Mouse (Mus musculus): ENCODE results near the gene Adra2c. TPM values are rescaled to one million over a fixed set of nuclear protein-coding genes. Genes with fewer than 3 reads are reported as not detected.

Adra2c gene
- polyA plus RNA-seq, 1 experiment from 2014 or later: 0.01 TPM

DNA sequence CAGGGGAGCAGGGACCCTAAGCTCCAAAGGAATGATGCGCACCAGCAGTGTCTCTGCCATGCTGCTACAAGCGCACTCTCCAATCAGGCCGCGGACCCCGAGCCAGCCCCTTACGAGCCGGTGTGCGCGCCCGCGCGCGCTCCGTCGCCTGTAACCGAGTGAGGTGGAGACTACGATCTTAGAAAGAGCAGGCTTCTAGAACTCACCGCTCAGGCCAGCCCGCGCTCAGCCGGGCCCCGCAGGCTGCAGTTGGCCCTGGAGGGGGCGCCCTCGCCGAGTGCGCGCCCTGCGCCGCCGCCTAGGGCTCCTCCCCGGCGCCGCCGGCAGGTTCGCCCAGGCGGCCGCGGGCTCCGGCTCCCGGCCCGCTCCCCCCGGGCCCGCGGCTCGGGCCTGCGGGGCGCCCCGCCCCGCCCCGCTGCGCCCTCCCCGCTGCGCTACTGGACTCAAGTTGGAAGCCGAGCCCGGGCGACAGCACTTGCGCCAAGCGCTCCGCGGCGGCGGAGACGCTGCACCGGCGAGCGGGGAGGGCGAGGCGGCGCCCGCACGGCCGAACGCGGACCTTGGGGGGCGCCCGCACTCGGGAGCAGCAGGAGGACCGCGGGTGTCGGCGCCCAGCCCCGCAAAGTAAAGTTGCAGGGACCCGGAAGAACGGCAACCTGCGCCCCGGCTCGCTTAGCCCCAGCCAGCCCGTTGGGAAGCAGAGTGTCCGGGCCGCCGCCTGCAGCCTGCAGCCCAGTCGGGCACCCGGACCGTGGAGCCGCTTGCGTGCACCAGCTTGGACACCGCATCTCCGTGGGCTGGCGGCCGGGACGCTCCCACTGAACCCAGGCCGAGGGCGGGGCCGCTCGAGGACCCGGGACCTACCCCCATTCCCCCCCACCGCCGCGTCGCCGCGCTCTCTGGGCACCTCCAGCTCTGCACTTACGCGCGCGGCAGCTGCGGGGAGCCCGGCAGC lies 899 bp downstream of the Adra2c start:
- DNase-seq (ENCODE audit: low read depth, low spot score) (no peak), ATAC-seq (no peak)
- peaks cover 49% of the 10 kb centered on the region for H3K27me3 ChIP-seq
- POLR2A ChIA-PET: no interaction called here
- CTCF ChIA-PET: no interaction called here
- no peak for TF ChIP-seq CTCF (IDR thresholded peaks at IDR 0.05)
- in situ Hi-C loops (cut with MboI; ENCODE audit: low pct_unique_long_range_greater_than_20kb): no loop called here

DNA sequence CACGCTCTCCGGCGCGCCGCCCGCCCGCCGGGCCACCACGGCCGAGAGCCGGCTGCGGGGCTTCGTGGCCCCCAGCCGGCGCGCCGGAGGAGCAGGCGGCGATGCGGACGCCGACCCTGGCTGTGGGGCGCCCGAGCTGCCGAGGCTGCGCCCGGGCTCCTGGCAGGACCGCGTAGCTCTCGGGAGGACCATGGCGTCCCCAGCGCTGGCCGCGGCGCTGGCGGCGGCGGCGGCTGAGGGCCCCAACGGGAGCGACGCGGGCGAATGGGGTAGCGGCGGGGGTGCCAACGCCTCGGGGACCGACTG lies 1.5 kb downstream of the Adra2c start:
- ChIA-PET CTCF (no interaction called here), POLR2A (no interaction called here)
- DNase-seq (ENCODE audit: low read depth, low spot score) (no peak), ATAC-seq (no peak)
- in situ Hi-C loops (cut with MboI; ENCODE audit: low pct_unique_long_range_greater_than_20kb): no loop called here
- H3K27me3 ChIP-seq: peaks cover 45% of the 10 kb centered on the region
- TF ChIP-seq CTCF (IDR thresholded peaks at IDR 0.05): no peak

DNA sequence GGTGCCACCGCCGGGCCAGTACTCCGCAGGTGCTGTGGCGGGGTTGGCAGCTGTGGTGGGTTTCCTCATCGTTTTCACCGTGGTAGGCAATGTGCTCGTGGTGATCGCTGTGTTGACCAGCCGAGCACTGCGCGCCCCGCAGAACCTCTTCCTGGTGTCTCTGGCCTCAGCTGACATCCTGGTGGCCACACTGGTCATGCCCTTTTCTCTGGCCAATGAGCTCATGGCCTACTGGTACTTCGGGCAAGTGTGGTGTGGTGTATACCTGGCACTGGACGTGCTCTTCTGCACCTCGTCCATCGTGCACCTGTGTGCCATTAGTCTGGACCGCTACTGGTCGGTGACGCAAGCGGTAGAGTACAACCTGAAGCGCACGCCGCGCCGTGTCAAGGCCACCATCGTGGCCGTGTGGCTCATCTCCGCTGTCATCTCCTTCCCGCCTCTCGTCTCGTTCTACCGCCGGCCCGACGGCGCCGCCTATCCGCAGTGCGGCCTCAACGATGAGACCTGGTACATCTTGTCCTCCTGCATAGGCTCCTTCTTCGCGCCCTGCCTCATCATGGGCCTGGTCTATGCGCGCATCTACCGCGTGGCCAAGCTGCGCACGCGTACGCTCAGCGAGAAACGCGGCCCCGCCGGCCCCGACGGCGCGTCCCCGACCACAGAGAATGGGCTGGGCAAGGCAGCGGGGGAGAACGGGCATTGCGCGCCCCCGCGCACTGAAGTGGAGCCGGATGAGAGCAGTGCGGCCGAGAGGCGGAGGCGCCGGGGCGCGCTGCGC lies 2.1 kb downstream of the Adra2c start:
- POLR2A ChIA-PET: no interaction called here
- CTCF ChIA-PET: no interaction called here
- in situ Hi-C loops (cut with MboI; ENCODE audit: low pct_unique_long_range_greater_than_20kb): no loop called here
- TF ChIP-seq CTCF (IDR thresholded peaks at IDR 0.05): no peak
- ATAC-seq (no peak), DNase-seq (ENCODE audit: low read depth, low spot score) (no peak)
- H3K27me3 ChIP-seq: peaks cover 40% of the 10 kb centered on the region

DNA sequence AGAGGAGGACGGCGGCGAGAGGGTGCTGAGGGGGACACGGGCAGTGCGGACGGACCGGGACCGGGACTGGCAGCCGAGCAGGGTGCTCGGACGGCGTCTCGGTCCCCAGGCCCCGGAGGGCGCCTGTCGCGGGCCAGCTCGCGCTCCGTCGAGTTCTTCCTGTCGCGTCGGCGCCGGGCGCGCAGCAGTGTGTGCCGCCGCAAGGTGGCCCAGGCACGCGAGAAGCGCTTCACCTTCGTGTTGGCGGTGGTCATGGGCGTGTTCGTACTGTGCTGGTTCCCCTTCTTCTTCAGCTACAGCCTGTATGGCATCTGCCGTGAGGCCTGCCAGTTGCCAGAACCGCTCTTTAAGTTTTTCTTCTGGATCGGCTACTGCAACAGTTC lies 2.7 kb downstream of the Adra2c start:
- DNase-seq (ENCODE audit: low read depth, low spot score) (no peak), ATAC-seq (no peak)
- TF ChIP-seq CTCF (IDR thresholded peaks at IDR 0.05): no peak
- H3K27me3 ChIP-seq: peaks cover 38% of the 10 kb centered on the region
- in situ Hi-C loops (cut with MboI; ENCODE audit: low pct_unique_long_range_greater_than_20kb): no loop called here
- CTCF ChIA-PET: no interaction called here
- POLR2A ChIA-PET: no interaction called here

DNA sequence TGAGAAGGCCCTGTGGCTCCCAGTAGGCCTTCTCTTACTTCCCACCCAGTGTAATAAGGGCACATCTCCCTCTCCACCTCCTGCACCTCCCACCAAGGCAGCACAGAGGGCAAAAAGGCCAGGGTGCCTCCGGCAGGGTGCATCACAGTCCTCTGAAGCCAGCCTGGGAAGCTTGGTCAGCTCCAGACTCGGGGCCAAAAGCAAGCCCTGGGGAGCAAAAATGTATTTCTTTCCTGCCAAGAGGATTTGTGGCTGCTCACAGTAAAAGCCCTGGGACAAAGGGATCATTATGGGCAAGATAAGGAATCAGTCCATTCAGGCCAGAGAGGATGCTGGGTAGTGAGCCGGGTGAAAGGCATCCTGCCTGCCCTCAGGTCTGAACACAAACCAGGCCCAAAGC lies 7.2 kb downstream of the Adra2c start:
- in situ Hi-C loops (cut with MboI; ENCODE audit: low pct_unique_long_range_greater_than_20kb): no loop called here
- peaks cover 17% of the 10 kb centered on the region for H3K27me3 ChIP-seq
- DNase-seq (ENCODE audit: low read depth, low spot score): no peak
- no peak for ATAC-seq
- CTCF ChIA-PET: no interaction called here
- POLR2A ChIA-PET: no interaction called here
- TF ChIP-seq CTCF (IDR thresholded peaks at IDR 0.05): no peak

DNA sequence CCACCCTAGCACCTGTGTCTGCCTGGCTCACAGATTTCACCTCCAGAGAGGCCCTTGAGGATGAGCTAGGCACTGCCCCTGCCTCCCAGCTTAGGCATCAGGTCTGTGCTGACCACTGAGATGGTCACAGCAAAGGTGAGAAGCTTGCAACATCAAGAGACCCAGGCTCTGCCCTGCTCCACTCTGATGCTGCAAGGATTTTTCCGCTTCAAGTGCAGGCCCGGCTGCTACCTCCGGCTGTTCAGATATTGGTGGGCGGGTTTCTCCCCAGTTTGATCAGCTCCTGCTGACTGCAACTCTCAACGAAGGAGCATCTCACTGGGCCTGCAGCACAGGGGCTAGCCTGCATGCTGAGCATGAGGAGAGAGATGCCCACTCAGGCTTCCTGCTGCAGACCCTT lies 8.1 kb downstream of the Adra2c start:
- no peak for ATAC-seq
- TF ChIP-seq CTCF (IDR thresholded peaks at IDR 0.05): no peak
- DNase-seq (ENCODE audit: low read depth, low spot score): no peak
- in situ Hi-C loops (cut with MboI; ENCODE audit: low pct_unique_long_range_greater_than_20kb): no loop called here
- POLR2A ChIA-PET: no interaction called here
- CTCF ChIA-PET: no interaction called here
- H3K27me3 ChIP-seq: peaks cover 10% of the 10 kb centered on the region

DNA sequence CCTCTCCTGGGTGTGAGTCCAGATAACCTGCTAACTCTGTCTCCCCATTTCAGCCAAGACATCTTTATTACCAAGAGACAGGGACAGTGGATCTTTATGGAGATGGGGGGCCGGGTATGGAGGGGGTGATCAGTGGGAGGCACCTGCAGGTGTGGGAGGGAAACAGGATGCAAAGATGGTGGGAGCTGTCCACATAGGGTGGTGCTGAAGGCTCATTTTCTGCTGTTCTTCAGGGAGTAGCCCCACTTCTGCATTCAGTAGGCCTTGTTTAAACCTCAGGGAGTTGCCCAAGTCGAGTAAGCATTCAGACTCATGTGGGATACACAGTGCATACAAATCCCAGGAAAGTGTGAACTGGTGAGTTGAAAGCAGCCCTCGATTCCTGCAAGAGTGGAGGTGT lies 21.5 kb downstream of the Adra2c start:
- no peak for TF ChIP-seq CTCF (IDR thresholded peaks at IDR 0.05)
- CTCF ChIA-PET: no interaction called here
- in situ Hi-C loops (cut with MboI; ENCODE audit: low pct_unique_long_range_greater_than_20kb): no loop called here
- DNase-seq (ENCODE audit: low read depth, low spot score) (no peak), ATAC-seq (no peak)
- POLR2A ChIA-PET: interaction anchor here (0.7 kb wide), 2 partner anchors 621 to 773 kb away, joined by 4 to 7 read pairs; no protein-coding TSS in a partner anchor
- peaks cover 35% of the 10 kb centered on the region for H3K27me3 ChIP-seq

DNA sequence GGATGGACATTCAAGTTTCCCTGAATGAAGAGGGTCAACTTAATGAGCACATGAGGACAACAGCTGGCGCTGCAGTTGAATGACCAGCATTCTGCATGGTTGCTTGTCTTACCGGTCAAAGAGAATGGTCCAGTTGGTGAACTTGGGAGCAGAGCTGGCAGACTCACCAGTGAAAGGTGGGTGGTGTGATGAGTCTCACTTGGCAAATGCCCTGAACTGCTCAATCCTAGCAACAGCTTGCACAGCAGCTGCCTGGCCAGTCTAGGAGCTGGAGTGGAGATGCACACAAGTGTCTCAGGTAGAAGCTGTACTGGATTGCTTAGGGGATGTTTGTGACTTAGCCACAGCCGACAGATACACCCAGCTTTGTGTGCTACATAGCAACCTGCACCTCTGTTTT lies 26.1 kb downstream of the Adra2c start:
- in situ Hi-C loops (cut with MboI; ENCODE audit: low pct_unique_long_range_greater_than_20kb): no loop called here
- POLR2A ChIA-PET: no interaction called here
- CTCF ChIA-PET: no interaction called here
- ATAC-seq (no peak), DNase-seq (ENCODE audit: low read depth, low spot score) (no peak)
- peaks cover 37% of the 10 kb centered on the region for H3K27me3 ChIP-seq
- no peak for TF ChIP-seq CTCF (IDR thresholded peaks at IDR 0.05)

DNA sequence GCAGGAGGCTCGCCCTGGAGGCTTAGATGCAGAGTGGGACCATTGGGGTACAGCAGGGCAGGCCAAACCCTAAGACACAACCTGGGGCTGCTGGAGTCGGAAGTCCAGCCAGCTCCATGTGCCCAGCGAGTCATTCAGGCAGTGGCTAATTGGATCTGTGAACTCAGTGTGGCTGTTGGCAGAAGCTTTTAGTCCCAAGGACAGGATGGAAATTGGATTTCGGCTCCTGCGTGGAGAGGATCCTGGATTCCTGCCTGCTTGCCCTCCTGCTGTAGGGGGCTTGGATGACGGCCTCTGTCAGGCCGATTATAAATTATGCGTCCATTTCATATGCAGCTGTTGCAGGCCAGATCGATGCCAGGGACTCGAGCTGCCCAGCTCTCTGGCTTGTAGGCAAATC lies 27.2 kb downstream of the Adra2c start:
- ChIA-PET CTCF (no interaction called here), POLR2A (no interaction called here)
- no peak for TF ChIP-seq CTCF (IDR thresholded peaks at IDR 0.05)
- in situ Hi-C loops (cut with MboI; ENCODE audit: low pct_unique_long_range_greater_than_20kb): no loop called here
- peaks cover 39% of the 10 kb centered on the region for H3K27me3 ChIP-seq
- DNase-seq (ENCODE audit: low read depth, low spot score) (no peak), ATAC-seq (no peak)

DNA sequence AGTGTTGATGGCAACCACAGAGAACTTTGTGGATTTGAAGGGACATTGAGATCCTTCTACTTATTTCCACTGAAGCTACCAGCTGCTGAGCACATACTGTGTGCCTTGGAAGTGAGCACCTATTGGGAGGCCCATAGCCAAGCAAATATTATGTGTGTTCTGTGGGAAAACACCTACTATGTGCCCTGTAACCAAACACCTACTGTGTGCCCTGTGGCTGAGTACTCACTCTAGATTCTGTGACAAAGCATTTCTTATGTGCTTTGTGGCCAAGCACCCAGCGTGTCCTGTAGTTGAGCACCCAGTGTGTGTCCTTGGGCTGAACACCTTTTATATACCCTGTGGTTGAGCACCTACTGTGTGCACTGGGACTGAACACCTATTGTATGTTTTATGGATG lies 28.6 kb downstream of the Adra2c start:
- ChIA-PET POLR2A (no interaction called here), CTCF (no interaction called here)
- in situ Hi-C loops (cut with MboI; ENCODE audit: low pct_unique_long_range_greater_than_20kb): no loop called here
- ATAC-seq (no peak), DNase-seq (ENCODE audit: low read depth, low spot score) (no peak)
- peaks cover 37% of the 10 kb centered on the region for H3K27me3 ChIP-seq
- no peak for TF ChIP-seq CTCF (IDR thresholded peaks at IDR 0.05)

DNA sequence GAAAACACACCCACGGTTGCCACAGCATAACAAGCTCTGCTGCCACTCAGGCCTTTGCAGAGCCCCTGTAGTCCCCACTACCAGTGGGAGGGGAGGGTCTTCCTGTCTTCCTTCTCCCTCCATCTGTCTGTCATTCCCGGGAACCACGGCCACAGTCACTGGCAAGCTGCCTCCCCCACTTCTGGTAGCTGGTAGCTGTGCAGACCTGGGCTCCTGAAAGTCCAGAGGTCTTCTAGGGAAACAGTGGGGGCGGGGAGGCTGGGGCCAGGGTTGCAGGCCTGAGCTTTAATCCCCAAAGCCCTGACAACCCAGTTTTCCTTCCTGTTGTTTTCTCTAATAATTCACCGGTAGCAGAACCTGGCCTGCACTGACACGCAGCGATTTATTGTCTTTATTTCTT lies 31.7 kb downstream of the Adra2c start:
- ChIA-PET POLR2A (no interaction called here), CTCF (no interaction called here)
- ATAC-seq (no peak), DNase-seq (ENCODE audit: low read depth, low spot score) (no peak)
- TF ChIP-seq CTCF (IDR thresholded peaks at IDR 0.05): no peak
- H3K27me3 ChIP-seq: peaks cover 13% of the 10 kb centered on the region
- in situ Hi-C loops (cut with MboI; ENCODE audit: low pct_unique_long_range_greater_than_20kb): no loop called here

Data from Patski (cell line).